Mouse (Mus musculus) hindbrain, embryonic 13.5 days (tissue): ENCODE measurements at regions not wholly inside any gene's neighbourhood (a gene's known extent, or its start where the extent isn't known, plus 50 kb on each side); places are given as distances from the start of the nearest gene placed in this dataset.

Experiments
- ATAC-seq: fragments of 200-750 bp; cut with Nextera tagmentation; 2 replicates; pipeline ENCODE4 v1.8.0; 2017; ENCODE audit warnings: moderate TSS enrichment; ENCODE audit not compliant: low FRiP score
- H3K27ac ChIP-seq: fragments of 300-500 bp; sonication (generic); 2 replicates; pipeline ENCODE4 v1.5.1; 2015; ENCODE audit warnings: inconsistent platforms, mild to moderate bottlenecking, moderate library complexity
- H3K27me3 ChIP-seq: fragments of 300-500 bp; sonication (generic); 2 replicates; pipeline ENCODE4 v1.6.1; 2015; ENCODE audit warnings: mild to moderate bottlenecking, inconsistent platforms
- H3K36me3 ChIP-seq: fragments of 300-500 bp; sonication (generic); 2 replicates; pipeline ENCODE4 v1.6.1; 2015; ENCODE audit warnings: mild to moderate bottlenecking, inconsistent platforms
- H3K4me1 ChIP-seq: fragments of 300-500 bp; sonication (generic); replicated peaks from 2 replicates; pipeline ENCODE4 v1.6.1; 2015; ENCODE audit warnings: inconsistent platforms
- H3K4me2 ChIP-seq: fragments of 300-500 bp; sonication (generic); 2 replicates; pipeline ENCODE4 v1.6.1; 2015; ENCODE audit warnings: inconsistent platforms, mild to moderate bottlenecking, moderate library complexity
- H3K4me3 ChIP-seq: fragments of 300-500 bp; sonication (generic); 2 replicates; pipeline ENCODE4 v1.5.1; 2015; ENCODE audit warnings: mild to moderate bottlenecking, inconsistent platforms
- H3K9ac ChIP-seq: fragments of 300-500 bp; sonication (generic); 2 replicates; pipeline ENCODE4 v1.6.1; 2015; ENCODE audit warnings: mild to moderate bottlenecking, inconsistent platforms
- H3K9me3 ChIP-seq: fragments of 300-500 bp; sonication (generic); 2 replicates; pipeline ENCODE4 v1.6.1; 2016; ENCODE audit warnings: inconsistent platforms
- WGBS: fragments of 180-500 bp; shearing (Covaris S2); methylation state at CpG from one replicate; pipeline ENCODE4 v1.1.7; 2015; 5-methylcytosine and 5-hydroxymethylcytosine counted together

DNA sequence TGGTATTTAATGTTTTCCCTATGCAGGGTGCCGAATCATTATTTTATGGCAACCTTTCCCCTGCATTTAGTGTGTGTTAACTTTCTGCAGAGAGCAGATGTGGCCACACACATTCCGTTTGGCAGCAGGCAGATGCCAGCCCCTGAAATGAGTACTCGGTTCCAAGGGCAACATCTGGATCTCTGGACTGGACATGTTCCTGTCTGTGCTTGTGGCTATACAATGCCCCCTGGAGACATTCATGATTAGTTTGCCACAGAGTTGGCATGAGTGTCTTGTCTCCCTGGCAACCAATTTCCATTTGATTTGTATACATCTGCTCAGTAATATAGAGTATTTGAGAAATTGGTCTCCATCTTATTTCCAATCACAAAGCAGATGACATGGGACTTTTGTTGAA is 1676.3 kb upstream of the Got2 start:
- Histone ChIP-seq H3K9ac (no peak overlapping the region), H3K4me3 (no peak overlapping the region), H3K36me3 (no peaks in the 10 kb centered on the region), H3K4me1 (no peaks in the 10 kb centered on the region; the same call in 1 of the 2 replicates), H3K4me2 (no peak overlapping the region), H3K9me3 (no peaks in the 10 kb centered on the region), H3K27ac (no peak overlapping the region), H3K27me3 (no peaks in the 10 kb centered on the region)
- ATAC-seq, result peak; percentile 71; the same call in 1 of the 2 replicates
- WGBS, result 58% methylated on average over 3 of the region's 3 CpGs

DNA sequence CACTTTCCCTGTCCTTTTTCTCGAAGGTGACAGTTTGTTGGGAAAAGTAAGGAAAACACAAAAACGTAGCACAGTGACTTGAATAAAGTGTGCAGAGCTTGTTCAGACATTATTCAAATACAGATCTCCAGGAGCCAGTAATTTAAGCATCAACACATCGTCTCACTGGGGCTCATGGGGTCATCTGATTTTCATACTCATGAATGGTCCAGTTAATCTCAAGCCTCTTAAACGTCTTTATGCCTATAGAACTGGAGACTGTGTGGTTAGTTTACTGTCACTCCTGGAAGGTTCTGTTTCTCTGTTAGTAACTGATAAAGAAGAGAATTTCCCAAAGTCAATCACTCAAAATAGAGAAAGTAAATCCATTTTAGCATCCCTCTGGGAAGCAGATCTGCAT is 1655.5 kb upstream of the Got2 start:
- no peaks in the 10 kb centered on the region for H3K36me3 ChIP-seq
- H3K9me3 ChIP-seq, result no peaks in the 10 kb centered on the region
- H3K27ac ChIP-seq, result no peak overlapping the region
- 58% methylated on average over 4 of the region's 4 CpGs for WGBS
- no peak overlapping the region for H3K4me3 ChIP-seq
- H3K4me1 ChIP-seq, result peaks cover 4% of the 10 kb centered on the region; the same call in 1 of the 2 replicates
- no peak overlapping the region for H3K9ac ChIP-seq
- ATAC-seq, result no peak
- H3K27me3 ChIP-seq, result no peaks in the 10 kb centered on the region
- H3K4me2 ChIP-seq, result no peak overlapping the region

DNA sequence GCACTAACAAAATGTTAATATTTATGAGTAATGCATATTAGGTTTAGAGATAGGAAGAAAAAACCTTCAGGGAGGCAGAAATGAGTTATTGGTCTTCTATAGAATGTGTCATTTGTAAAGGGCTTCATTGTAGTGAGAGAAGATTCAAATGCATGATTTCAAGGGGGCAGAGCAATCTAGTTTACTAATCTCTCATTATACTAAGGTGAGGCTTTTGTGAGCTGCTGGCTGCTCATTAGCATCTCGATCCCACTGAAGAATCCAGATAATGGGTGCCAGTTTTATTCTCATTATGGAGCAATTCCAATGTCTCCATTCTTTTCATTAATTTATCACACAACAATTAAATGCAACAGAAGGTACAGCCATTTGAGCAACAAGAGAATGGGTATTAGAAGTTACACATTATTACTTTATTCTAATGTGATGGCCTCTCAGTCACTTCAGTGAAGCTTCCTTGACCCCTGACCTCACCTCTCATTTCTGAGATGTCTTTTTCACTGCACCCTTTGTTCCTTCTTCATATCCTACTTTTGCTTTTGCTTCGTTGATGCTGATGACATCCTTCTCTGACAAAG is 1644.8 kb upstream of the Got2 start:
- H3K9me3 ChIP-seq, result no peaks in the 10 kb centered on the region
- H3K36me3 ChIP-seq, result no peaks in the 10 kb centered on the region
- ATAC-seq, result no peak
- 32% methylated on average over 2 of the region's 2 CpGs for WGBS
- no peak overlapping the region for H3K27ac ChIP-seq
- H3K4me1 ChIP-seq, result no peaks in the 10 kb centered on the region
- H3K27me3 ChIP-seq, result no peaks in the 10 kb centered on the region
- H3K9ac ChIP-seq, result no peak overlapping the region
- no peak overlapping the region for H3K4me3 ChIP-seq
- H3K4me2 ChIP-seq, result no peak overlapping the region
